Mouse (Mus musculus) lung, adult 2 months (tissue): ENCODE data around the gene Stub1.

Experiments
- CTCF ChIP-seq: fragments of 200-500 bp; IDR thresholded peaks from 2 replicates; pipeline ENCODE4 v1.5.1; 2011; ENCODE audit warnings: mild to moderate bottlenecking, low read length, control low read depth; ENCODE audit not compliant: insufficient read depth
- POLR2A ChIP-seq: fragments of 200-500 bp; IDR thresholded peaks from 2 replicates; pipeline ENCODE4 v1.6.1; 2011; ENCODE audit warnings: low read depth, mild to moderate bottlenecking, control low read depth, low read length, borderline replicate concordance; ENCODE audit errors: extremely low read depth

- TF ChIP-seq CTCF (no peak), POLR2A (no peak)
Observed at GRCm38 (mm10) chr17:25880196-25880910, 47.1 kb upstream of the Stub1 start, which contains the start of gene Wfikkn1.
